Mouse (Mus musculus): ENCODE data around the gene Lix1l. TPM values are rescaled to one million over a fixed set of nuclear protein-coding genes. Genes with fewer than 3 reads are reported as not detected.

Lix1l gene
- polyA plus RNA-seq, 1 experiment from 2014 or later = 6.6 TPM

DNA sequence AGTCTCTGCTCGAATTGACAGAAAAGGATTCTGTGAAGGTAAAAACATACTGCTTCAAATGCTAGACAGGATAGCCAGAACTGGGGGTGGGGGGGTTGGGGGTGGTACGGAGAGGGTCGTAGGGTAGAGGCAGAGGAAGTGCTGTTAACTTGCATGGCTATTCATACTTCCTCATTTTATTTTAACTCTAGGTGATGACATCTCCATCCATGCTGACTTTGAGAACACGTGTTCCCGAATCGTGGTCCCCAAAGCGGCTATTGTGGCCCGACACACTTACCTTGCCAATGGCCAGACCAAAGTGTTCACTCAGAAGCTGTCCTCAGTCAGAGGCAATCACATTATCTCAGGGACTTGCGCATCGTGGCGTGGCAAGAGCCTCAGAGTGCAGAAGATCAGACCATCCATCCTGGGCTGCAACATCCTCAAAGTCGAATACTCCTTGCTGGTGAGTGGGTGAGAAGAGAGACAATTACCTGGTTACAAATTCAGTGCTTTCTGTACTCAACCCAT, 41.5 kb upstream of the Lix1l start:
- Histone ChIP-seq H3K9ac (peak overlapping the region; percentile 68), H3K36me3 (peaks cover 21% of the 10 kb centered on the region), H3K4me3 (peak overlapping the region; percentile 73), H3K9me3 (replicated peaks) (no peaks in the 10 kb centered on the region), H3K27me3 (no peaks in the 10 kb centered on the region), H3K4me2 (replicated peaks) (peak overlapping the region; percentile 82), H3K4me1 (peaks cover 53% of the 10 kb centered on the region), H3K27ac (no peak overlapping the region)
- ATAC-seq (ENCODE audit: low FRiP score) = no peak
- 86% methylated on average over 12 of the region's 12 CpGs for WGBS

- H3K4me2 ChIP-seq (replicated peaks) = peak overlapping the region; percentile 82
- no peaks in the 10 kb centered on the region for H3K27me3 ChIP-seq
- peak overlapping the region; percentile 68 for H3K9ac ChIP-seq
- peaks cover 51% of the 10 kb centered on the region for H3K4me1 ChIP-seq
- H3K36me3 ChIP-seq = peaks cover 21% of the 10 kb centered on the region
- no peak for ATAC-seq (ENCODE audit: low FRiP score)
- 0 out of 2 replicates have a peak overlapping the region, but pooled peaks have one; percentile 13 for H3K27ac ChIP-seq
- H3K9me3 ChIP-seq (replicated peaks) = no peaks in the 10 kb centered on the region
- WGBS = 87% methylated on average over 23 of the region's 23 CpGs
- peak overlapping the region; percentile 73 for H3K4me3 ChIP-seq
These were observed 40.8 kb upstream of the Lix1l start for GRCm38 (mm10) chr3:96559911-96560850.

GRCm38 (mm10) chr3:96560881-96561668, 39.9 kb upstream of the Lix1l start:
- WGBS = 91% methylated on average over 9 of the region's 9 CpGs
- ATAC-seq (ENCODE audit: low FRiP score) = no peak
- H3K36me3 ChIP-seq = peaks cover 21% of the 10 kb centered on the region
- H3K9ac ChIP-seq = no peak overlapping the region
- H3K4me1 ChIP-seq = peaks cover 44% of the 10 kb centered on the region
- no peaks in the 10 kb centered on the region for H3K27me3 ChIP-seq
- H3K4me2 ChIP-seq (replicated peaks) = peak overlapping the region; percentile 82
- H3K9me3 ChIP-seq (replicated peaks) = no peaks in the 10 kb centered on the region
- H3K4me3 ChIP-seq = peak overlapping the region; percentile 73; the same call in 1 of the 2 replicates
- peak overlapping the region; percentile 48; the same call in 1 of the 2 replicates for H3K27ac ChIP-seq

DNA sequence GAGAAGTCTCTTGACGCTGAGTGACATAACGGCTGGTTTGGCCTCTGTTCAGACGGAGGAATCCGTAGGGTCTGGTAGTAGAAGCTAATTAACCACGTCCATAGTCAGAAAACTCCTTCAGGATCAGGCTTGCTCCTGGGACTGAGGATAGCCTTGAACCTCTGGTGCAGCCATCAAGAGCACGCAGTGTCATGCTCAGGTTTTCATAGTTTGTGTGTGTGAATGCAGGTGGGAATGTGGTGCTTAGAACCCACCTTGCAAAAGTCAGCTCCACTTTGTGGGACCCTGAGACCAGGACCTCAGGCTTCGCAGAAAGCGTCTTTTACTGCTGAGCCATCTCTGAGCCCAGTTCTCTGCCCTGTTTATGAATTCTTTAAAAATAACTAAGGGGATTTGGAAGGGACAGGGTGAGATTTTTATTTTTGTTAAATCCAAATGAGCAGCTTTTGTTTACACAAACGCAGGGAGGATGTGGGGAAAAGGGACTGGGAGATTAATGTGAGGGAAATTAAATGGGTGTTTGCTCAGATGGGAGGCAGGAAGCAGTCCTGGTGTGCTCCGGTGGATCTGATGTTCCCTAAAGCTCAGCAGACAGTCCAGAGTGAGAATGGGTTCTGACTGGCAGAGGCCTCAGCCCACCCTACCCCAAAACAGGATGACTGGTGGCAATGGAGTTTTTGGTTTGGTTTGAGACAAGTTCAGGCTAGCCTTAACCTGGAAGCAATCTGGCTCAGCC, 38.8 kb upstream of the Lix1l start:
- H3K9me3 ChIP-seq (replicated peaks) = no peaks in the 10 kb centered on the region
- peaks cover 21% of the 10 kb centered on the region for H3K36me3 ChIP-seq
- H3K9ac ChIP-seq = no peak overlapping the region
- no peak overlapping the region for H3K4me3 ChIP-seq
- H3K4me1 ChIP-seq = peaks cover 35% of the 10 kb centered on the region
- WGBS = 59% methylated on average over 10 of the region's 10 CpGs
- H3K27me3 ChIP-seq = no peaks in the 10 kb centered on the region
- ATAC-seq (ENCODE audit: low FRiP score) = no peak
- H3K4me2 ChIP-seq (replicated peaks) = no peak overlapping the region
- H3K27ac ChIP-seq = peak overlapping the region; percentile 52; the same call in 1 of the 2 replicates

DNA sequence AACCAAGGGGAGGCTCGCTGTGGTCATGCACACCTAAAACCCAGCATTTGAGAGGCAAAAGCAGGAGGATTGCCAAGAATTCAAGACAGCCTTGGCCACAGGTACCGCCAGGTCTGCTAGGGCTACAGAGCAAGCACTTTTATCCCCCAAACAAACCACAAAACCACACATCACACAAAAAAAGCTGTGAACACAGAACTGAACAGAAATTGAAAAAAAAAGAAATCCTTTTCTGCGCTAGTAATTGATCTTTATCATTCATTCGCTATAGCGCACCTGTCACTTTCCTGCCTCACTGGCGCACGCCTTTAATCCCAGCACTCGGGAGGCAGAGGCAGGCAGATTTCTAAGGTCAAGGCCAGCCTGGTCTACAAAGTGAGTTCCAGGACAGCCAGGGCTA, 37.7 kb upstream of the Lix1l start:
- ATAC-seq (ENCODE audit: low FRiP score) = no peak
- Histone ChIP-seq H3K27ac (no peak overlapping the region; the same call in 1 of the 2 replicates), H3K4me1 (peaks cover 34% of the 10 kb centered on the region), H3K4me3 (no peak overlapping the region), H3K27me3 (no peaks in the 10 kb centered on the region), H3K9me3 (replicated peaks) (no peaks in the 10 kb centered on the region), H3K4me2 (replicated peaks) (no peak overlapping the region), H3K36me3 (peaks cover 21% of the 10 kb centered on the region), H3K9ac (no peak overlapping the region)
- WGBS = 94% methylated on average over 8 of the region's 8 CpGs

DNA sequence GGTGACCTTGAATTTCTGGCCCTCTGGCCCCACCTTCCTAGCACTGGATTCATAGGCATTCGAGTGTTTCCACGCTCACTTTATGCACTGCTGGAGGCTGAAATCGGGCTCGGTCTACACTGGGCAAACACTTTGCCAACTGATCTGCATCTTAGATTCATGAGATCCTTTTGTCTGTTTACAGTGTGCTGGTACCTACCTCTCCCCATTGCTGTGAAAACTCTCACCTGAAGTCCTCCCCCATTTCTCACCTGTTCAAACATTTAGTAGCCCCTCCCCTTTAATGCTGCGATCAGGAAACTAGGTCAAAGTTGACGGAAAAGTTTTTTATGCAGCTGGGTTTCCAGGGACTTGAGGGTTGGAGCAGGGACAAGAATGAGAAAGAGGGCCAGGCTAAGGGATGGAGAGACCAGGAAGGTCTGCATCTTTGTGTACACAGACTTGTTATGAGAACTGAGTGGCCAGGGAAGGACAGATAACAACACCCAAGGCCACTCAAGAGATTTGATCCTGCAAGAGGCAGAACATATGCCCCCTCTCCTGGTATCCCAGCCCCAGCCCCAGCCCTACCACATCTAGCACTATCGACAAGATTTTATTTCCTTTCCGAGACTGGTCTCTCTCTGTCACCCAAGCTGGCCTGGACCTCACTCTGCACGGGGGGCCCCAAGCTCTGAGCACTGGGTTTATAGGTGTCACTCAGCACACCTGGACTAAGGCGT, 36.9 kb upstream of the Lix1l start:
- Histone ChIP-seq H3K9me3 (replicated peaks) (no peaks in the 10 kb centered on the region), H3K4me3 (no peak overlapping the region), H3K27ac (peak overlapping the region; percentile 30; the same call in 1 of the 2 replicates), H3K4me2 (replicated peaks) (no peak overlapping the region), H3K27me3 (no peaks in the 10 kb centered on the region), H3K36me3 (peaks cover 21% of the 10 kb centered on the region), H3K4me1 (peaks cover 27% of the 10 kb centered on the region), H3K9ac (no peak overlapping the region)
- no peak for ATAC-seq (ENCODE audit: low FRiP score)
- WGBS = 74% methylated on average over 10 of the region's 10 CpGs

DNA sequence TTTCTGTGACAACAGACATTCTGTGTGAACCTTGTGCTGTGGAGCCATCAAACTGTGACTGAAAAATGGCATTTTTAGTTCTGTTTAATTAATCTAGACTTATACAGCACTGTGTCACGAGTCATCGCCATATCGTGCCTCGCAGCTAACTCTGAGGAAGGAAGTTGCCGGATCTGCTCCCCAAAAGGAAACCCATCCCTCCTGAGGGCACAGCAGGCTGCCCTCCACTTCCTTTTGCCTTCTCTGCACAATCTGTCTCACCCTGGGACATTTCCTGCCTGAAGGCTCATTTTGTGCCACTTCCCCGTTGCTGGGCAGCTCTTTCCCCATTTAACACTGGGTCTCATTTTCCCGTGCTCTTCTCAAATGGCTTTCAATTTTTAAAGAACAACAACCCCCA, 36.3 kb upstream of the Lix1l start:
- H3K27ac ChIP-seq = peak overlapping the region; percentile 30; the same call in 1 of the 2 replicates

DNA sequence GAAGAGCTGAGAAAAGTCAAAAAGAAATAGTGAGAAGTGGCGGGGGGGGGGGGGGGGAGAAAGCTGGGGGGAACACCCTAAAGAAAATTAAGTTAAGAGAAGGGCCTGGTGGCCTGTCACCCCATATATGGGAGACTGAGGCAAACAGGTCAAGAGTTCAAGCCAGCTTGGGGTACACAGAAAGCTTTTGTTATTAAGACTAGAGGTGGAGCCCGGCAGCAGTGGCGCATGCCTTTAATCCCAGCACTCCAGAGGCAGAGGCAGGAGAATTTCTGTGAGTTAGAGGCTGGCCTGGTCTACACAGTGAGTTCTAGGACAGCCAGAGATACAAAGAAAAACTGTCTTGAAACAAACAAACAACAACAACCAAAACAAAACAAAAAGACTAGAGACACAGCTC, 35.8 kb upstream of the Lix1l start:
- Histone ChIP-seq H3K4me2 (replicated peaks) (no peak overlapping the region), H3K36me3 (peaks cover 14% of the 10 kb centered on the region), H3K4me3 (no peak overlapping the region), H3K27me3 (no peaks in the 10 kb centered on the region), H3K9me3 (replicated peaks) (no peaks in the 10 kb centered on the region), H3K4me1 (peaks cover 16% of the 10 kb centered on the region), H3K27ac (no peak overlapping the region), H3K9ac (no peak overlapping the region)
- ATAC-seq (ENCODE audit: low FRiP score) = no peak
- 89% methylated on average over 3 of the region's 3 CpGs for WGBS

More for the DNA sequence above, 36.3 kb upstream of the Lix1l start:
- no peak overlapping the region for H3K9ac ChIP-seq
- WGBS = 72% methylated on average over 7 of the region's 7 CpGs
- no peak for ATAC-seq (ENCODE audit: low FRiP score)
- no peak overlapping the region for H3K4me2 ChIP-seq (replicated peaks)
- peaks cover 19% of the 10 kb centered on the region for H3K36me3 ChIP-seq
- no peaks in the 10 kb centered on the region for H3K9me3 ChIP-seq (replicated peaks)
- no peak overlapping the region for H3K4me3 ChIP-seq
- peaks cover 21% of the 10 kb centered on the region for H3K4me1 ChIP-seq
- no peaks in the 10 kb centered on the region for H3K27me3 ChIP-seq

GRCm38 (mm10) chr3:96566661-96567450, 34.1 kb upstream of the Lix1l start:
- no peak for ATAC-seq (ENCODE audit: low FRiP score)
- WGBS = 88% methylated on average over 8 of the region's 8 CpGs
- H3K9me3 ChIP-seq (replicated peaks) = no peaks in the 10 kb centered on the region
- no peak overlapping the region for H3K27ac ChIP-seq
- no peaks in the 10 kb centered on the region for H3K36me3 ChIP-seq
- no peak overlapping the region for H3K4me3 ChIP-seq
- no peaks in the 10 kb centered on the region for H3K27me3 ChIP-seq
- H3K9ac ChIP-seq = no peak overlapping the region
- H3K4me1 ChIP-seq = peaks cover 2% of the 10 kb centered on the region; the same call in 1 of the 2 replicates
- no peak overlapping the region for H3K4me2 ChIP-seq (replicated peaks)

DNA sequence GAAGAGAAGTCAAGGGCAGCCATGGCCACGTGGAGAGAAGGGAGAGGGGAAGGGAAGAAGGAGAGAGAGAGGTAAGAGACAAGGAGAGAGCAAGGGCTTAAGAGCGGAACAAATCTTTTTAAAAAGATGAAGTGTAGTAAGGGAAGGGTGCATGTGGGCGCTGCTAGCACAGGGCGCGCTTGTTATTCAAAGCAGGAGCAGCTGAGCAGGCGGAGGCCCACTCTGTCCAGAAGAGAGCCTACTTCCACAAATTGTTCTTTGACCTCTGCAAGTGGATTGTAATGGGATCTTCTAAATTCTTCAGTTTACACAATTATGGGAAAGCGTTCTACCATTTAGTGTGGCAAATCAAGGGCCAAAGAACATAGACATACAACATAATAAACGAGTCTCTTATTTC, 32.3 kb upstream of the Lix1l start:
- no peak overlapping the region for H3K9ac ChIP-seq
- ATAC-seq (ENCODE audit: low FRiP score) = no peak
- no peak overlapping the region for H3K27ac ChIP-seq
- no peaks in the 10 kb centered on the region for H3K9me3 ChIP-seq (replicated peaks)
- H3K27me3 ChIP-seq = no peaks in the 10 kb centered on the region
- no peak overlapping the region for H3K4me2 ChIP-seq (replicated peaks)
- no peak overlapping the region for H3K4me3 ChIP-seq
- H3K4me1 ChIP-seq = peaks cover 2% of the 10 kb centered on the region; the same call in 1 of the 2 replicates
- 69% methylated on average over 8 of the region's 8 CpGs for WGBS
- H3K36me3 ChIP-seq = no peaks in the 10 kb centered on the region
